In genomic region chr3:90412312-90413010, GRCm38 (mm10) we compare ENCODE assay signal across 10 mouse cellular contexts. TPM values are rescaled to one million over a fixed set of nuclear protein-coding genes. Genes with fewer than 3 reads are reported as not detected.
DNase-seq lines count a peak whose midpoint lies in the region; ATAC-seq lines count a peak whose summit lies in the region.
"Had no signal": no experiment of that assay in that cellular context is flagged by ENCODE, and none has a peak within 500 bp of the region (broad histone marks: within the 10 kb centered on the region; RNA-seq: fewer than 3 reads in every experiment).

No protein-coding gene starts in this region.

- ATAC-seq in midbrain, embryonic 16.5 days = no peak; the same call in 1 of the 2 replicates
- peak; percentile 63 for ATAC-seq in inflammation-experienced regulatory T-cells, adult 6 months
- peak; percentile 47; the same call in 1 of the 2 replicates for ATAC-seq in stomach, embryonic 16.5 days (ENCODE audit: insufficient read depth, low FRiP score)

- no peaks in the 10 kb centered on the region for H3K4me1 ChIP-seq in midbrain, embryonic 10.5 days
- no peaks in the 10 kb centered on the region for H3K4me1 ChIP-seq in midbrain, embryonic 16.5 days (ENCODE audit: control insufficient read depth, insufficient read depth, low read length)
- no peaks in the 10 kb centered on the region for H3K4me1 ChIP-seq in limb, embryonic 10.5 days
- H3K4me1 ChIP-seq in stomach, embryonic 16.5 days (ENCODE audit: control insufficient read depth, insufficient read depth, low read length) = no peaks in the 10 kb centered on the region
- H3K4me1 ChIP-seq: embryonic facial prominence, embryonic 12.5 days had no signal

- H3K9ac ChIP-seq in midbrain, embryonic 16.5 days (ENCODE audit: low read depth, low read length) = no peak overlapping the region
- no peak overlapping the region for H3K9ac ChIP-seq in stomach, embryonic 16.5 days (ENCODE audit: low read length)
- H3K9ac ChIP-seq: embryonic facial prominence, embryonic 12.5 days had no signal

- WGBS in midbrain, embryonic 10.5 days = 59% methylated on average over 5 of the region's 5 CpGs
- WGBS in midbrain, embryonic 16.5 days = 53% methylated on average over 5 of the region's 5 CpGs
- 55% methylated on average over 5 of the region's 5 CpGs for WGBS in limb, embryonic 10.5 days
- WGBS in stomach, embryonic 16.5 days = 44% methylated on average over 5 of the region's 5 CpGs

- no peak overlapping the region for H3K4me3 ChIP-seq in midbrain, embryonic 10.5 days
- no peak overlapping the region for H3K4me3 ChIP-seq in midbrain, embryonic 16.5 days (ENCODE audit: low read depth, low read length)
- no peak overlapping the region for H3K4me3 ChIP-seq in limb, embryonic 10.5 days
- no peak overlapping the region for H3K4me3 ChIP-seq in stomach, embryonic 16.5 days (replicated peaks; ENCODE audit: low read length)
- H3K4me3 ChIP-seq: embryonic facial prominence, embryonic 12.5 days; myocyte had no signal

- peak; percentile 55 for DNase-seq in midbrain, embryonic 10.5 days (ENCODE audit: low spot score)
- peak; percentile 39 for DNase-seq in cerebellum, adult 11-12 months
- peak; percentile 35 to 53 for DNase-seq in frontal cortex, postnatal 25 days (ENCODE audit: low spot score in 2 of 2)
- DNase-seq in limb, embryonic 10.5 days (ENCODE audit: low spot score) = peak; percentile 79
- DNase-seq in neural tube, embryonic 10.5 days (ENCODE audit: extremely low spot score, low spot score) = peak; percentile 72

- no peak overlapping the region for H3K4me2 ChIP-seq in midbrain, embryonic 16.5 days (ENCODE audit: low read length)
- H3K4me2 ChIP-seq in stomach, embryonic 16.5 days (ENCODE audit: low read depth, low read length) = no peak overlapping the region
- H3K4me2 ChIP-seq: embryonic facial prominence, embryonic 12.5 days had no signal

- H3K9me3 ChIP-seq in midbrain, embryonic 10.5 days (replicated peaks) = no peaks in the 10 kb centered on the region
- H3K9me3 ChIP-seq in midbrain, embryonic 16.5 days (replicated peaks; ENCODE audit: control insufficient read depth, low read length, poor library complexity, severe bottlenecking) = no peaks in the 10 kb centered on the region
- H3K9me3 ChIP-seq in limb, embryonic 10.5 days (replicated peaks) = no peaks in the 10 kb centered on the region
- no peaks in the 10 kb centered on the region for H3K9me3 ChIP-seq in stomach, embryonic 16.5 days (replicated peaks; ENCODE audit: control insufficient read depth, low read length)
- H3K9me3 ChIP-seq: embryonic facial prominence, embryonic 12.5 days had no signal

- H3K27me3 ChIP-seq in midbrain, embryonic 10.5 days (ENCODE audit: low read depth, poor library complexity, severe bottlenecking) = no peaks in the 10 kb centered on the region
- no peaks in the 10 kb centered on the region for H3K27me3 ChIP-seq in midbrain, embryonic 16.5 days (ENCODE audit: control insufficient read depth, insufficient read depth, low read depth, low read length)
- H3K27me3 ChIP-seq in limb, embryonic 10.5 days (ENCODE audit: low read depth, poor library complexity, severe bottlenecking) = no peaks in the 10 kb centered on the region
- no peaks in the 10 kb centered on the region for H3K27me3 ChIP-seq in stomach, embryonic 16.5 days (ENCODE audit: control insufficient read depth, insufficient read depth, low read length)
- H3K27me3 ChIP-seq: embryonic facial prominence, embryonic 12.5 days had no signal

- peaks cover 100% of the 10 kb centered on the region for H3K36me3 ChIP-seq in midbrain, embryonic 10.5 days
- H3K36me3 ChIP-seq in midbrain, embryonic 16.5 days (ENCODE audit: control insufficient read depth, insufficient read depth, low read length) = peaks cover 44% of the 10 kb centered on the region
- peaks cover 99% of the 10 kb centered on the region for H3K36me3 ChIP-seq in limb, embryonic 10.5 days
- H3K36me3 ChIP-seq in stomach, embryonic 16.5 days (ENCODE audit: control insufficient read depth, insufficient read depth, low read length) = peaks cover 5% of the 10 kb centered on the region; the same call in 1 of the 2 replicates

- H3K27ac ChIP-seq in midbrain, embryonic 10.5 days (replicated peaks) = no peak overlapping the region
- H3K27ac ChIP-seq in midbrain, embryonic 16.5 days (ENCODE audit: low read length) = no peak overlapping the region
- H3K27ac ChIP-seq in limb, embryonic 10.5 days = no peak overlapping the region
- no peak overlapping the region for H3K27ac ChIP-seq in stomach, embryonic 16.5 days (ENCODE audit: low read length)
- H3K27ac ChIP-seq: embryonic facial prominence, embryonic 12.5 days had no signal

RNA-seq across cellular contexts. Expression of gene Ints3, which starts 21.0 kb away (rescaled TPM):
- polyA plus RNA-seq in midbrain, embryonic 10.5 days (2016; fragmentation: Nextera tagmentation; extraction: Ambion mirVana) = 36.2 and 36.9 TPM in 2 replicates
- polyA plus RNA-seq in midbrain, embryonic 16.5 days (2015; fragmentation: Nextera tagmentation; extraction: Ambion mirVana) = 30.8 and 31.7 TPM in 2 replicates
- polyA plus RNA-seq in inflammation-experienced regulatory T-cells, adult 6 months (2017; shearing (Covaris generic)) = 10 to 100 TPM; 15.6 to 18.0 (median 17.6) TPM
- polyA plus RNA-seq in limb, embryonic 10.5 days (2016; fragmentation: Nextera tagmentation; extraction: Ambion mirVana) = 53.3 and 53.5 TPM in 2 replicates
- polyA plus RNA-seq in stomach, embryonic 16.5 days (2015; fragmentation: Nextera tagmentation; extraction: Ambion mirVana) = 22.4 and 23.0 TPM in 2 replicates

RNA-seq across cellular contexts. Expression of gene Slc27a3, which starts 22.7 kb away (rescaled TPM):
- polyA plus RNA-seq in midbrain, embryonic 10.5 days (2016; fragmentation: Nextera tagmentation; extraction: Ambion mirVana) = 16.4 and 20.1 TPM in 2 replicates
- polyA plus RNA-seq in midbrain, embryonic 16.5 days (2015; fragmentation: Nextera tagmentation; extraction: Ambion mirVana) = 30.7 and 33.8 TPM in 2 replicates
- polyA plus RNA-seq in inflammation-experienced regulatory T-cells, adult 6 months (2017; shearing (Covaris generic)) = under 1 TPM in 1 of 3 experiments, not detected in 2; 0.31 TPM
- polyA plus RNA-seq in limb, embryonic 10.5 days (2016; fragmentation: Nextera tagmentation; extraction: Ambion mirVana) = 37.4 and 41.9 TPM in 2 replicates
- 10.1 TPM in 2 replicates for polyA plus RNA-seq in stomach, embryonic 16.5 days (2015; fragmentation: Nextera tagmentation; extraction: Ambion mirVana)

RNA-seq across cellular contexts. Expression of gene Npr1, which starts 53.2 kb away (rescaled TPM):
- polyA plus RNA-seq in midbrain, embryonic 10.5 days (2016; fragmentation: Nextera tagmentation; extraction: Ambion mirVana) = 2.9 and 3.3 TPM in 2 replicates
- 1.9 TPM in 2 replicates for polyA plus RNA-seq in midbrain, embryonic 16.5 days (2015; fragmentation: Nextera tagmentation; extraction: Ambion mirVana)
- not detected for polyA plus RNA-seq in inflammation-experienced regulatory T-cells, adult 6 months (2017; shearing (Covaris generic))
- 3.5 and 4.7 TPM in 2 replicates for polyA plus RNA-seq in limb, embryonic 10.5 days (2016; fragmentation: Nextera tagmentation; extraction: Ambion mirVana)
- 5.9 and 6.4 TPM in 2 replicates for polyA plus RNA-seq in stomach, embryonic 16.5 days (2015; fragmentation: Nextera tagmentation; extraction: Ambion mirVana)
